Comparison of ENCODE assay signal across 8 mouse cellular contexts in genomic region chr2:30048699-30049388, GRCm38 (mm10). TPM values are rescaled to one million over a fixed set of nuclear protein-coding genes. Genes with fewer than 3 reads are reported as not detected.
A peak's percentile ranks its signal among the peaks of the same experiment; 100 is the strongest.
DNase-seq lines count a peak whose midpoint lies in the region; ATAC-seq lines count a peak whose summit lies in the region.

TSS of gene Wdr34 (minus strand) at chr2:30048881.

- peak; percentile 96 for ATAC-seq in hindbrain, embryonic 15.5 days (ENCODE audit: low FRiP score, low read depth)

- peak within 1 kb of the TSS; percentile 97 for H3K27ac ChIP-seq in hindbrain, embryonic 15.5 days (replicated peaks)
- peak within 1 kb of the TSS; percentile 98 for H3K27ac ChIP-seq in macrophage

- under 1% methylated on average over 53 of the region's 54 CpGs for WGBS in hindbrain, embryonic 15.5 days
- 1% methylated on average over 54 of the region's 54 CpGs for WGBS in macrophage (ENCODE audit: missing documents)

- H3K4me3 ChIP-seq in hindbrain, embryonic 15.5 days, result peak within 1 kb of the TSS; percentile 79
- H3K4me3 ChIP-seq in macrophage (ENCODE audit: inconsistent target), result peak within 1 kb of the TSS; percentile 42

- H3K4me1 ChIP-seq in hindbrain, embryonic 15.5 days (replicated peaks), result peaks cover 12% of the 10 kb centered on the region

- H3K9ac ChIP-seq in hindbrain, embryonic 15.5 days, result peak within 1 kb of the TSS; percentile 76

- H3K9me3 ChIP-seq in hindbrain, embryonic 15.5 days, result no peaks in the 10 kb centered on the region

- H3K4me2 ChIP-seq in hindbrain, embryonic 15.5 days, result peak within 1 kb of the TSS; percentile 58

- 0 out of 2 replicates have a peak, but pooled peaks cover 5% of the 10 kb centered on the region for H3K36me3 ChIP-seq in hindbrain, embryonic 15.5 days
- no peaks in the 10 kb centered on the region for H3K36me3 ChIP-seq in macrophage (ENCODE audit: inconsistent target)

- H3K27me3 ChIP-seq in hindbrain, embryonic 15.5 days, result peaks cover 2% of the 10 kb centered on the region; the same call in 1 of the 2 replicates

- no peaks in the 10 kb centered on the region for H3K79me2 ChIP-seq in macrophage (ENCODE audit: inconsistent target)

- peak; percentile 97 for DNase-seq in R1 (ENCODE audit: low read depth, low spot score)
- DNase-seq in cerebellum, postnatal 25 days, result peak; percentile 98 to 99
- DNase-seq in frontal cortex, postnatal 36 days (ENCODE audit: low spot score in 2 of 2), result peak; percentile 98
- DNase-seq in left cerebral cortex, adult 18-20 months (ENCODE audit: low spot score in 2 of 2), result peak; percentile 98 to 99
- DNase-seq in right cerebral cortex, adult 18-20 months, result peak; percentile 97
- peak; percentile 97 for DNase-seq in urinary bladder, postnatal 10 days (ENCODE audit: low spot score)

RNA-seq across cellular contexts. Expression of gene Wdr34, which starts in this region (rescaled TPM):
- polyA plus RNA-seq in hindbrain, embryonic 15.5 days (2015; fragmentation: Nextera tagmentation; extraction: Ambion mirVana), result 73.9 and 79.0 TPM in 2 replicates
- total RNA-seq in left cerebral cortex, adult 18-20 months (2021), result 10 to 100 TPM; 39.5 to 45.2 TPM
- 10 to 100 TPM in 9 of 26 experiments, 1 to 10 TPM in 15, under 1 TPM in 2; 0.41 to 15.1 (median 7.3) TPM for total RNA-seq in macrophage (2018; cell fraction: chromatin; rRNA removed)
- total RNA-seq in macrophage (2018; cell fraction: cytosol; rRNA removed), result 1 to 10 TPM; 3.9 to 8.3 (median 5.3) TPM
- total RNA-seq in macrophage (2018; cell fraction: nucleus; rRNA removed), result 10 to 100 TPM in 2 of 26 experiments, 1 to 10 TPM in 23, under 1 TPM in 1; 0.75 to 12.7 (median 4.3) TPM
- polyA plus RNA-seq in macrophage (2018), result 3.0 to 6.7 TPM (median 4.4 TPM) in 3 replicates

Comparison
In these comparisons a context has a peak if more than half of its experiments do, and no peak if none do; other contexts are left out.
1. Peak in every context shown above with its lines: DNase-seq, ATAC-seq, H3K4me3 ChIP-seq and H3K27ac ChIP-seq.